Mouse (Mus musculus): ENCODE measurements around the gene Bri3. TPM values are rescaled to one million over a fixed set of nuclear protein-coding genes. Genes with fewer than 3 reads are reported as not detected.
"Not testable (repeated sequence)": the region's sequence is repeated elsewhere in the genome, so short reads cannot be mapped to it uniquely, and the experiment has no call there.

The Bri3 gene
- total RNA-seq, 2 experiments from 2014 or later, result 7.6 to 9.0 TPM

GRCm38 (mm10) chr5:144286591-144287266, 42.5 kb downstream of the Bri3 start:
- ATAC-seq (replicated peaks; ENCODE audit: low FRiP score, poor library complexity, severe bottlenecking), result no peak

- ATAC-seq (replicated peaks; ENCODE audit: low FRiP score, poor library complexity, severe bottlenecking), result no peak
Observed at GRCm38 (mm10) chr5:144287267-144287820, 43.1 kb downstream of the Bri3 start.

GRCm38 (mm10) chr5:144288391-144288790, 44.2 kb downstream of the Bri3 start:
- no peak for ATAC-seq (replicated peaks; ENCODE audit: low FRiP score, poor library complexity, severe bottlenecking)

GRCm38 (mm10) chr5:144289769-144290440, 45.7 kb downstream of the Bri3 start:
- no peak for ATAC-seq (replicated peaks; ENCODE audit: low FRiP score, poor library complexity, severe bottlenecking)

GRCm38 (mm10) chr5:144294908-144295307, 50.7 kb downstream of the Bri3 start:
- no peak for ATAC-seq (replicated peaks; ENCODE audit: low FRiP score, poor library complexity, severe bottlenecking)

- no peak for ATAC-seq (replicated peaks; ENCODE audit: low FRiP score, poor library complexity, severe bottlenecking)
Observed at GRCm38 (mm10) chr5:144295357-144295756, 51.1 kb downstream of the Bri3 start.

- ATAC-seq (replicated peaks; ENCODE audit: low FRiP score, poor library complexity, severe bottlenecking), result no peak
Observed at GRCm38 (mm10) chr5:144296090-144296604, 51.9 kb downstream of the Bri3 start.

GRCm38 (mm10) chr5:144303071-144303470, 58.8 kb downstream of the Bri3 start:
- ATAC-seq (replicated peaks; ENCODE audit: low FRiP score, poor library complexity, severe bottlenecking), result no peak

GRCm38 (mm10) chr5:144308929-144309328, 64.7 kb downstream of the Bri3 start:
- ATAC-seq (replicated peaks; ENCODE audit: low FRiP score, poor library complexity, severe bottlenecking), result no peak

GRCm38 (mm10) chr5:144312183-144312582, 67.9 kb downstream of the Bri3 start:
- no peak for ATAC-seq (replicated peaks; ENCODE audit: low FRiP score, poor library complexity, severe bottlenecking)

GRCm38 (mm10) chr5:144313335-144313734, 69.1 kb downstream of the Bri3 start:
- ATAC-seq (replicated peaks; ENCODE audit: low FRiP score, poor library complexity, severe bottlenecking), result no peak

- ATAC-seq (replicated peaks; ENCODE audit: low FRiP score, poor library complexity, severe bottlenecking), result no peak
Observed at GRCm38 (mm10) chr5:144314731-144315494, 70.7 kb downstream of the Bri3 start.

- no peak for ATAC-seq (replicated peaks; ENCODE audit: low FRiP score, poor library complexity, severe bottlenecking)
Observed at GRCm38 (mm10) chr5:144316442-144316841, 72.2 kb downstream of the Bri3 start.

GRCm38 (mm10) chr5:144317426-144317825, 73.2 kb downstream of the Bri3 start:
- ATAC-seq (replicated peaks; ENCODE audit: low FRiP score, poor library complexity, severe bottlenecking), result no peak

GRCm38 (mm10) chr5:144318286-144318685, 74.0 kb downstream of the Bri3 start:
- no peak for ATAC-seq (replicated peaks; ENCODE audit: low FRiP score, poor library complexity, severe bottlenecking)

GRCm38 (mm10) chr5:144321681-144322080, 77.4 kb downstream of the Bri3 start:
- no peak for ATAC-seq (replicated peaks; ENCODE audit: low FRiP score, poor library complexity, severe bottlenecking)

- ATAC-seq (replicated peaks; ENCODE audit: low FRiP score, poor library complexity, severe bottlenecking), result no peak
Observed at GRCm38 (mm10) chr5:144322717-144323116, 78.5 kb downstream of the Bri3 start.

GRCm38 (mm10) chr5:144334010-144334409, 89.8 kb downstream of the Bri3 start:
- ATAC-seq (replicated peaks; ENCODE audit: low FRiP score, poor library complexity, severe bottlenecking), result no peak

- ATAC-seq (replicated peaks; ENCODE audit: low FRiP score, poor library complexity, severe bottlenecking), result not testable (repeated sequence)
Observed at GRCm38 (mm10) chr5:144335357-144335756, 91.1 kb downstream of the Bri3 start.

- no peak for ATAC-seq (replicated peaks; ENCODE audit: low FRiP score, poor library complexity, severe bottlenecking)
Observed at GRCm38 (mm10) chr5:144338787-144339186, 94.5 kb downstream of the Bri3 start.

All from erythroblast, adult 5-6 weeks (primary cell).